In genomic region chr11:5443511-5444233, GRCm38 (mm10) we compare ENCODE assay signal across 8 mouse cellular contexts. TPM values are rescaled to one million over a fixed set of nuclear protein-coding genes. Genes with fewer than 3 reads are reported as not detected.
DNase-seq lines count a peak whose midpoint lies in the region; ATAC-seq and TF ChIP-seq lines count a peak whose summit lies in the region.

No protein-coding gene starts in this region.

- DNase-seq in CD4-positive helper T cell, adult 2 months (ENCODE audit: low read depth, low spot score) = peak; percentile 27
- DNase-seq in ES-E14 (ENCODE audit: low read depth, low spot score) = no peak
- DNase-seq in embryo, embryonic 10 days (ENCODE audit: low spot score) = peak; percentile 55
- peak; percentile 21 for DNase-seq in lung, postnatal 25 days (ENCODE audit: low spot score)
- peak; percentile 12 for DNase-seq in right cerebral cortex, postnatal 4 days
- DNase-seq in left cerebral cortex, adult 9 months (ENCODE audit: low spot score in 2 of 2) = no peak

- no peak overlapping the region for H3K27ac ChIP-seq in ES-E14 (ENCODE audit: insufficient read depth, low read depth, low read length, poor library complexity, severe bottlenecking)
- peak overlapping the region; percentile 81 for H3K27ac ChIP-seq in heart, embryonic 11.5 days (ENCODE audit: low read depth, low read length)
- H3K27ac ChIP-seq in kidney, embryonic 15.5 days = peak overlapping the region; percentile 84

- peak overlapping the region; percentile 97 for H3K4me2 ChIP-seq in heart, embryonic 11.5 days
- peak overlapping the region; percentile 89 for H3K4me2 ChIP-seq in kidney, embryonic 15.5 days

- peak overlapping the region; percentile 96 for H3K9ac ChIP-seq in ES-E14 (ENCODE audit: insufficient read depth, low read depth, low read length, poor library complexity, severe bottlenecking)
- peak overlapping the region; percentile 86 for H3K9ac ChIP-seq in heart, embryonic 11.5 days (ENCODE audit: low read depth, low read length)
- H3K9ac ChIP-seq in kidney, embryonic 15.5 days = peak overlapping the region; percentile 92

- 1% methylated on average over 38 of the region's 38 CpGs for WGBS in heart, embryonic 11.5 days (ENCODE audit: insufficient replicate concordance)
- under 1% methylated on average over 38 of the region's 38 CpGs for WGBS in kidney, embryonic 15.5 days

- H3K27me3 ChIP-seq in heart, embryonic 11.5 days (ENCODE audit: control insufficient read depth, insufficient read depth, low read length) = no peaks in the 10 kb centered on the region; the same call in 1 of the 2 replicates
- H3K27me3 ChIP-seq in kidney, embryonic 15.5 days = no peaks in the 10 kb centered on the region

- H3K4me1 ChIP-seq in ES-E14 (ENCODE audit: control insufficient read depth in 2 of 2, insufficient read depth in 2 of 2, low read length in 2 of 2, poor library complexity in 1 of 2) = peaks cover 0 to 4% of the 10 kb centered on the region in 2 experiments; a peak in 2 of 4 replicates
- peaks cover 16% of the 10 kb centered on the region for H3K4me1 ChIP-seq in heart, embryonic 11.5 days (ENCODE audit: control insufficient read depth, insufficient read depth, low read length)
- H3K4me1 ChIP-seq in kidney, embryonic 15.5 days = peaks cover 31% of the 10 kb centered on the region

- H3K9me3 ChIP-seq in ES-E14 (ENCODE audit: control insufficient read depth, insufficient read depth, low read depth, low read length) = no peaks in the 10 kb centered on the region
- H3K9me3 ChIP-seq in heart, embryonic 11.5 days (replicated peaks; ENCODE audit: control insufficient read depth, low read length) = no peaks in the 10 kb centered on the region
- H3K9me3 ChIP-seq in kidney, embryonic 15.5 days (replicated peaks) = no peaks in the 10 kb centered on the region

- in situ Hi-C loops in ES-E14 (cut with MboI; ENCODE audit: low sequenced_read_pairs in 2 of 2, unreplicated experiment in 2 of 2) = no loop called here

- ATAC-seq in heart, embryonic 11.5 days (replicated peaks; ENCODE audit: insufficient number of reproducible peaks, low FRiP score, low TSS enrichment) = no peak
- peak; percentile 22; the same call in 1 of the 2 replicates for ATAC-seq in kidney, embryonic 15.5 days (replicated peaks; ENCODE audit: low FRiP score)

- no peaks in the 10 kb centered on the region for H3K36me3 ChIP-seq in ES-E14 (ENCODE audit: control insufficient read depth, insufficient read depth, low read length, poor library complexity, severe bottlenecking)
- no peaks in the 10 kb centered on the region for H3K36me3 ChIP-seq in heart, embryonic 11.5 days (ENCODE audit: control insufficient read depth, insufficient read depth, low read length)
- H3K36me3 ChIP-seq in kidney, embryonic 15.5 days = no peaks in the 10 kb centered on the region

- peak overlapping the region; percentile 93 to 95 for H3K4me3 ChIP-seq in ES-E14 (ENCODE audit: insufficient read depth in 1 of 2, low read depth in 1 of 2, low read length in 2 of 2, poor library complexity in 1 of 2, severe bottlenecking in 1 of 2)
- peak overlapping the region; percentile 91 for H3K4me3 ChIP-seq in heart, embryonic 11.5 days (ENCODE audit: low read depth, low read length)
- peak overlapping the region; percentile 90 for H3K4me3 ChIP-seq in kidney, embryonic 15.5 days (replicated peaks)

TF ChIP-seq in ES-E14, 5 proteins besides CTCF, POLR2A, EP300 and RAD21:
- no peak for TF ChIP-seq ZC3H11A (IDR thresholded peaks at IDR 0.05; ENCODE audit: borderline replicate concordance, low read depth, low read length)
TF ChIP-seq in ES-E14: peak in this region for 0.

RNA-seq across cellular contexts. Expression of gene Znrf3, which starts 1.0 kb away (rescaled TPM):
- 15.4 and 19.1 TPM in 2 replicates for total RNA-seq in ES-E14 (2012; rRNA removed)
- polyA plus RNA-seq in heart, embryonic 11.5 days (2014; fragmentation: Nextera tagmentation; extraction: Ambion mirVana) = 7.3 and 9.3 TPM in 2 replicates
- polyA plus RNA-seq in kidney, embryonic 15.5 days (2015; fragmentation: Nextera tagmentation; extraction: Ambion mirVana) = 17.5 and 18.2 TPM in 2 replicates

Comparison
In these comparisons a context has a peak if more than half of its experiments do, and no peak if none do; other contexts are left out.
1. DNase-seq: peak in CD4-positive helper T cell, adult 2 months (single experiment), embryo, embryonic 10 days (single experiment), lung, postnatal 25 days (single experiment) and right cerebral cortex, postnatal 4 days (single experiment); none in ES-E14 (single experiment) and left cerebral cortex, adult 9 months (0 of 2).
2. Peak in every context shown above with its lines, with median percentiles within 50 percentile points of each other: H3K4me3 ChIP-seq and H3K9ac ChIP-seq.